Mouse (Mus musculus) forebrain, embryonic 16.5 days (tissue): Measurements from ENCODE around the gene Slc38a5. TPM values are rescaled to one million over a fixed set of nuclear protein-coding genes. Genes with fewer than 3 reads are reported as not detected.
"Not testable (repeated sequence)": the region's sequence is repeated elsewhere in the genome, so short reads cannot be mapped to it uniquely, and the experiment has no call there.

ENCODE experiments used
- ATAC-seq: fragments of 200-750 bp; cut with Nextera tagmentation; 2 replicates; pipeline ENCODE4 v1.8.0; 2017; ENCODE audit warnings: mild to moderate bottlenecking, moderate library complexity
- H3K27ac ChIP-seq: fragments of 300-500 bp; sonication (generic); 2 replicates; pipeline ENCODE4 v1.5.1; 2014; ENCODE audit warnings: low read length, control low read depth
- H3K27me3 ChIP-seq: fragments of 300-500 bp; sonication (generic); replicated peaks from 2 replicates; pipeline ENCODE4 v1.6.1; 2014; ENCODE audit warnings: low read length; ENCODE audit not compliant: control insufficient read depth, insufficient read depth
- H3K36me3 ChIP-seq: fragments of 300-500 bp; sonication (generic); 2 replicates; pipeline ENCODE4 v1.6.1; 2014; ENCODE audit not compliant: control insufficient read depth, insufficient read depth
- H3K4me1 ChIP-seq: fragments of 300-500 bp; sonication (generic); replicated peaks from 2 replicates; pipeline ENCODE4 v1.6.1; 2014; ENCODE audit warnings: low read length; ENCODE audit not compliant: control insufficient read depth, insufficient read depth
- H3K4me2 ChIP-seq: fragments of 300-500 bp; sonication (generic); 2 replicates; pipeline ENCODE4 v1.6.1; 2014; ENCODE audit warnings: mild to moderate bottlenecking, low read length, control low read depth
- H3K4me3 ChIP-seq: fragments of 300-500 bp; sonication (generic); replicated peaks from 2 replicates; pipeline ENCODE4 v1.5.1; 2014; ENCODE audit warnings: mild to moderate bottlenecking, low read length, control low read depth
- H3K9ac ChIP-seq: fragments of 300-500 bp; sonication (generic); replicated peaks from 2 replicates; pipeline ENCODE4 v1.6.1; 2014; ENCODE audit warnings: low read depth, low read length, control low read depth
- H3K9me3 ChIP-seq: fragments of 300-500 bp; sonication (generic); 2 replicates; pipeline ENCODE4 v1.6.1; 2016; ENCODE audit warnings: low read length; ENCODE audit not compliant: control insufficient read depth
- WGBS: fragments of 180-500 bp; shearing (Covaris S2); extraction: QIAGEN DNeasy Blood & Tissue Kit; methylation state at CpG from one replicate; pipeline ENCODE4 v1.1.7; 2014; 5-methylcytosine and 5-hydroxymethylcytosine counted together
- polyA plus RNA-seq: library from polyadenylated mRNA; unstranded; fragments of >200 nt; fragmentation: Nextera tagmentation; extraction: Ambion mirVana; gene quantifications from 2 replicates; pipeline ENCODE4 v1.2.1, GENCODE M21; 2015

Gene Slc38a5
- polyA plus RNA-seq, 1 experiment from 2014 or later: 36.0 TPM

DNA sequence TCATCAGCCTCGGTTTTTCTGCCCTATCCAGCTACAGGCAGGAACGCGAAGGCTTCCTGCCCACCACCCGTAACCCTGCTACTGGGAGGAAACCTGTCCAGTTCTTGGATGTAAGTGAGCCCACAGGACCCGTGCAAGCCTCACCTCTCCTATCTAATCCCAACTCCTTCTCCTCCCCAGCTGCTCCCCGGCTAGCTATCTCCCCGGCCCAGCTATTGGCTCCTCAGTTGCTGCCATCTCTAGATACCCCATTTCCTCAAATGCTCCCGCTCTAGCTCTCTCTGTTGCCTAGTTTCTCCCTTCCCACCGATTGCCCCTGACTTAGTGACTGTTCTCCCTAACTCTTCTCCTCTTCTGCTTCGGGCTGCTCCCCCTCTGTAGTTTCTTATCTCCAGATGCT, 1.1 kb downstream of the Slc38a5 start:
- no peak for ATAC-seq
- Histone ChIP-seq H3K4me1 (no peaks in the 10 kb centered on the region), H3K4me2 (no peak overlapping the region), H3K4me3 (no peak overlapping the region), H3K36me3 (no peaks in the 10 kb centered on the region), H3K9me3 (no peaks in the 10 kb centered on the region; the same call in 1 of the 2 replicates), H3K27me3 (no peaks in the 10 kb centered on the region), H3K9ac (no peak overlapping the region), H3K27ac (no peak overlapping the region)
- 35% methylated on average over 10 of the region's 10 CpGs for WGBS

DNA sequence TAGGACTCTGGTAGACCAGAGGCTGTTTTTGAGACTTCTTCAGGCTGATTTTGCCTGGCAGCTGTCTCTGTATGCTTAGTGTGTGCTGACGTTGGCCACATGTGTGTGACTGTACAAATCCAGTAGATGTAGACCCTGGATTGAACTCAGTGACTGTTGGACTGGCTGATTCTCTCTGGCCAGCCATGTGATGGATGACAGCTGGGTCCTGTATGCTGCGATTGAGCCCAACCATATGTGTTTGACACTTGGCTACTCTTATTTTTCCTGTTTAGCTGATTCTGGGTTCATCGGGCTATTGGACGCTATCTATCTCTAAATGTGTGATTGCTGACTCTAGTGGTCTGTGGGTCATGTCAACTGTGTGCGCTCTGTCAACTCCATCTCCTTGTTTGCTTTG, 3.1 kb downstream of the Slc38a5 start:
- H3K4me2 ChIP-seq: no peak overlapping the region

DNA sequence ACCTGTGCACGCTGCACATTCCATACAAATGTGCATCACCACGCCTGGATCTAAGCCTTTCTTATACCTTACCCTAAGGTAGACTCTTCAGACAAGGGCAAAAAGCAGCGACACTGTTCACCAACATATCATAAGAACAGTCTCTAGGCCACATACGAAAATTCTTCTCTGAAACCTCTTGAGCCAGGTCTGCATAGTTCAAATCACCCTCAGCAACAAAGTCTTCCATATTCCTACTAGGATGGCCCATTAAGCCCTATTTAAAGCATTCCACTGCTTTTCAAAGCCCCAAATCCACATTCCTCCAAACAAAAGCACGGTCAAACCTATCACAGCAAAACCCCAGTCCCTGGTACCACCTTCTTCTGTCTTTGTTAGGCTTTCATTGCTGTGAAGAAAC, 17.7 kb downstream of the Slc38a5 start:
- Histone ChIP-seq H3K9ac (no peak overlapping the region), H3K36me3 (no peaks in the 10 kb centered on the region), H3K27ac (no peak overlapping the region), H3K27me3 (no peaks in the 10 kb centered on the region), H3K4me1 (no peaks in the 10 kb centered on the region), H3K4me2 (no peak overlapping the region), H3K9me3 (no peaks in the 10 kb centered on the region), H3K4me3 (no peak overlapping the region)
- no peak for ATAC-seq
- 71% methylated on average over 5 of the region's 5 CpGs for WGBS

More for the DNA sequence above, 3.1 kb downstream of the Slc38a5 start:
- Histone ChIP-seq H3K9ac (no peak overlapping the region), H3K9me3 (no peaks in the 10 kb centered on the region; the same call in 1 of the 2 replicates), H3K4me3 (no peak overlapping the region), H3K27me3 (no peaks in the 10 kb centered on the region), H3K4me1 (no peaks in the 10 kb centered on the region), H3K27ac (no peak overlapping the region), H3K36me3 (no peaks in the 10 kb centered on the region)
- 95% methylated on average over 5 of the region's 5 CpGs for WGBS
- no peak for ATAC-seq

DNA sequence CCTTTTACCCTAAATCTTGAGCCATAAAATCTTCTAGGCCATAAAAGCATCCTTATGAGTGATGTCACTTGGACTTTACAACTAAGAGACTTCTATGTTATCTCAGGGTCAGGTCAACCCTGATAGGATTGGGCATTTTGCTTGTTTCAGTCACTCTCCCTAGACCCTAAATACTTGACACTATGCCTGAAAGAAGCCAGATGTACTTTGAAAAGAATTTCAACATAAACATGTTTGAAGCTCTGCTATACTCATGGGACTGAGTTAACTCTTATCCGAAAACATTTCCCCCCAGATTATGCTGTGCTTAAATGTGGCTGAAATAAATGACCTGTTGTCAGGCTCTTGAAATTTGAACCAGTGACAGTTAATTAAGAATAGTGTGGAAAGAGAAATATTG, 38.4 kb downstream of the Slc38a5 start:
- WGBS: 88% methylated on average over 1 of the region's 1 CpGs
- Histone ChIP-seq H3K4me2 (no peak overlapping the region), H3K4me1 (no peaks in the 10 kb centered on the region), H3K9ac (no peak overlapping the region), H3K27ac (no peak overlapping the region), H3K4me3 (no peak overlapping the region), H3K27me3 (no peaks in the 10 kb centered on the region), H3K9me3 (no peaks in the 10 kb centered on the region), H3K36me3 (no peaks in the 10 kb centered on the region)
- ATAC-seq: no peak

DNA sequence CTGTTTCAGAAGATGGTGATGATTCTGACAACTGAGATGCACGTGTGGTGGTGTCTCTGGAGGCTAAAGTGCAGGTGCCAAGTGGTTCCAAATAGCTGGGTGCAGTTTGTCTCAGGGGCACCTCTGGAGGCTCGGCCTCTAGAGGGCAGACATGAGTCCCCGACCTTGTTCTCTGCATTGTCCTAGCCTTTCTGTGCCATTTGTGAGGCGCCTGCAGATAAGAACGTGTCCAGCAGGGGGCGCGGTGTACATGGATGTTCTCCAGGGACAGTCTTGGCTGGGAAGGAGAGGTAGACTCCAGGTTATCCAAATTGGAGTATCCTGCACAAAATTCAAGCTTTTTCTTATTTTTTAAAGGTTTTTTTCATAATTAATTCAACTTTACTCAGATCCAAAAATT, 44.0 kb downstream of the Slc38a5 start:
- ATAC-seq, H3K4me1 ChIP-seq, H3K36me3 ChIP-seq, H3K27me3 ChIP-seq, H3K4me2 ChIP-seq, H3K4me3 ChIP-seq, H3K9me3 ChIP-seq, H3K27ac ChIP-seq, H3K9ac ChIP-seq: not testable (repeated sequence)
- WGBS: 17% methylated on average over 7 of the region's 7 CpGs

DNA sequence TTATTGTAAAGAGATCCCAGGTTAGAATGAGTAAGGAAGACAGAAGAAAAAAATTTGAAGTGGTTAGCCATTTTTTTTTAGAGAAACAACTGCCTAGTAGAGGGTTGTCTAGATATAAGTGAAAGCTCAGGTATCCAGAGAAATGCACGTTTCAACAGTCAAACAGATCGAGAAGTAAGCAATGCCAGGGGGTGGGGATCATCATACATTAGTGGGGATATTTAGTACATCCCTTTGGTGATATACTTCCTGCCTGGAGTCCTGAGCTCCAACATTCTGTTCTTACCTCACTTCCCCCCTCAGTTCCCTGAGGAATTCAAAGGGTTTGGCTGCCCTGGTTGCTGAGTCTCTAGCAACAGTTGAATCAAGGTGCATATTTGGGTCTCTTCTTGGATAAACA, 56.2 kb downstream of the Slc38a5 start, which contains the start of gene Ssxb10:
Gene Ssxb10 (plus strand): TSS at position 301 of the 400 bp plus-strand sequence.
- no peaks in the 10 kb centered on the region for H3K4me1 ChIP-seq
- 71% methylated on average over 2 of the region's 2 CpGs for WGBS
- H3K4me2 ChIP-seq: no peak within 1 kb of the TSS
- H3K27ac ChIP-seq: no peak within 1 kb of the TSS
- H3K27me3 ChIP-seq: no peaks in the 10 kb centered on the region
- H3K36me3 ChIP-seq: no peaks in the 10 kb centered on the region
- no peak for ATAC-seq
- H3K4me3 ChIP-seq: no peak within 1 kb of the TSS
- H3K9me3 ChIP-seq: peaks cover 6% of the 10 kb centered on the region; the same call in 1 of the 2 replicates
- H3K9ac ChIP-seq: no peak within 1 kb of the TSS

Other genes starting within 250 kb of the Slc38a5 start
- 48.1 and 48.6 TPM in 2 replicates for gene Suv39h1, start 196.4 kb upstream of the Slc38a5 start, polyA plus RNA-seq
- gene Was, start 180.6 kb upstream of the Slc38a5 start, polyA plus RNA-seq: not detected in 2 replicates
- gene Wdr13, start 138.2 kb upstream of the Slc38a5 start, polyA plus RNA-seq: 58.0 and 68.5 TPM in 2 replicates
- 357 and 393 TPM in 2 replicates for gene Rbm3, start 125.3 kb upstream of the Slc38a5 start, polyA plus RNA-seq
- gene Tbc1d25, start 95.0 kb upstream of the Slc38a5 start, polyA plus RNA-seq: 25.0 and 27.1 TPM in 2 replicates
- gene Ebp, start 77.6 kb upstream of the Slc38a5 start, polyA plus RNA-seq: 19.7 and 25.5 TPM in 2 replicates
- 42.7 and 51.8 TPM in 2 replicates for gene Porcn, start 64.6 kb upstream of the Slc38a5 start, polyA plus RNA-seq
- gene Ftsj1, start 18.7 kb upstream of the Slc38a5 start, polyA plus RNA-seq: 48.3 and 55.4 TPM in 2 replicates
- gene Ssxb10, start 56.3 kb downstream of the Slc38a5 start, polyA plus RNA-seq: not detected in 2 replicates
- not detected in 2 replicates for gene Ssxb9, start 95.8 kb downstream of the Slc38a5 start, polyA plus RNA-seq
- not detected in 2 replicates for gene Ssxb1, start 142.2 kb downstream of the Slc38a5 start, polyA plus RNA-seq
- not detected in 2 replicates for gene Ssxb2, start 190.6 kb downstream of the Slc38a5 start, polyA plus RNA-seq